In genomic region chr8:117428524-117429162, GRCm38 (mm10) we compare ENCODE assay signal across 13 mouse cellular contexts.
DNase-seq lines count a peak whose midpoint lies in the region; ATAC-seq and TF ChIP-seq lines count a peak whose summit lies in the region.
"Had no signal": no experiment of that assay in that cellular context is flagged by ENCODE, and none has a peak within 500 bp of the region (broad histone marks: within the 10 kb centered on the region; RNA-seq: fewer than 3 reads in every experiment).

No protein-coding gene starts in this region.

- H3K4me3 ChIP-seq in midbrain, embryonic 10.5 days, result no peak overlapping the region
- no peak overlapping the region for H3K4me3 ChIP-seq in midbrain, postnatal 0 days (ENCODE audit: low read depth, low read length)
- H3K4me3 ChIP-seq in midbrain, embryonic 13.5 days (replicated peaks), result no peak overlapping the region
- H3K4me3 ChIP-seq in liver, embryonic 12.5 days, result no peak overlapping the region
- H3K4me3 ChIP-seq: heart, embryonic 12.5 days; limb, embryonic 15.5 days had no signal

- H3K27ac ChIP-seq in midbrain, embryonic 10.5 days (replicated peaks), result peak overlapping the region; percentile 39; the same call in 1 of the 2 replicates
- H3K27ac ChIP-seq in midbrain, postnatal 0 days (ENCODE audit: low read depth, low read length), result no peak overlapping the region
- H3K27ac ChIP-seq in midbrain, embryonic 13.5 days, result peak overlapping the region; percentile 44
- no peak overlapping the region for H3K27ac ChIP-seq in liver, embryonic 12.5 days
- H3K27ac ChIP-seq: kidney, postnatal 0 days; limb, embryonic 15.5 days had no signal

- no peak overlapping the region for H3K4me2 ChIP-seq in midbrain, postnatal 0 days (ENCODE audit: low read depth, low read length, poor library complexity, severe bottlenecking)
- no peak overlapping the region for H3K4me2 ChIP-seq in midbrain, embryonic 13.5 days (replicated peaks)
- no peak overlapping the region for H3K4me2 ChIP-seq in liver, embryonic 12.5 days
- H3K4me2 ChIP-seq: heart, embryonic 12.5 days; limb, embryonic 15.5 days had no signal

- WGBS in midbrain, embryonic 10.5 days, result 80% methylated on average over 21 of the region's 21 CpGs
- WGBS in midbrain, postnatal 0 days, result 73% methylated on average over 21 of the region's 21 CpGs
- WGBS in midbrain, embryonic 13.5 days, result 68% methylated on average over 21 of the region's 21 CpGs
- 81% methylated on average over 21 of the region's 21 CpGs for WGBS in liver, embryonic 12.5 days (ENCODE audit: insufficient replicate concordance)

- no peaks in the 10 kb centered on the region for H3K9me3 ChIP-seq in midbrain, embryonic 10.5 days (replicated peaks)
- no peaks in the 10 kb centered on the region for H3K9me3 ChIP-seq in midbrain, postnatal 0 days (ENCODE audit: low read length)
- no peaks in the 10 kb centered on the region for H3K9me3 ChIP-seq in midbrain, embryonic 13.5 days
- H3K9me3 ChIP-seq in liver, embryonic 12.5 days (replicated peaks), result no peaks in the 10 kb centered on the region
- H3K9me3 ChIP-seq: heart, embryonic 12.5 days; limb, embryonic 15.5 days had no signal

- H3K4me1 ChIP-seq in midbrain, embryonic 10.5 days, result no peaks in the 10 kb centered on the region; the same call in 1 of the 2 replicates
- H3K4me1 ChIP-seq in midbrain, postnatal 0 days (ENCODE audit: insufficient read depth, low read length), result no peaks in the 10 kb centered on the region
- H3K4me1 ChIP-seq in midbrain, embryonic 13.5 days (replicated peaks), result 0 out of 2 replicates have a peak, but pooled peaks cover 3% of the 10 kb centered on the region
- no peaks in the 10 kb centered on the region for H3K4me1 ChIP-seq in liver, embryonic 12.5 days
- H3K4me1 ChIP-seq: limb, embryonic 15.5 days had no signal

- H3K36me3 ChIP-seq in midbrain, embryonic 10.5 days, result peaks cover 94% of the 10 kb centered on the region
- peaks cover 54% of the 10 kb centered on the region for H3K36me3 ChIP-seq in midbrain, postnatal 0 days (ENCODE audit: insufficient read depth, low read length)
- peaks cover 80% of the 10 kb centered on the region for H3K36me3 ChIP-seq in midbrain, embryonic 13.5 days
- peaks cover 94% of the 10 kb centered on the region for H3K36me3 ChIP-seq in liver, embryonic 12.5 days

- no peaks in the 10 kb centered on the region for H3K27me3 ChIP-seq in midbrain, embryonic 10.5 days (ENCODE audit: low read depth, poor library complexity, severe bottlenecking)
- H3K27me3 ChIP-seq in midbrain, postnatal 0 days (ENCODE audit: insufficient read depth, low read length), result no peaks in the 10 kb centered on the region
- no peaks in the 10 kb centered on the region for H3K27me3 ChIP-seq in midbrain, embryonic 13.5 days
- H3K27me3 ChIP-seq in liver, embryonic 12.5 days (replicated peaks), result no peaks in the 10 kb centered on the region
- H3K27me3 ChIP-seq: heart, embryonic 12.5 days; limb, embryonic 15.5 days had no signal

- no peak overlapping the region for H3K9ac ChIP-seq in midbrain, postnatal 0 days (replicated peaks; ENCODE audit: low read length, poor library complexity, severe bottlenecking)
- H3K9ac ChIP-seq in midbrain, embryonic 13.5 days (replicated peaks), result 0 out of 2 replicates have a peak overlapping the region, but pooled peaks have one; percentile 20
- H3K9ac ChIP-seq in liver, embryonic 12.5 days, result no peak overlapping the region
- H3K9ac ChIP-seq: heart, embryonic 12.5 days; limb, embryonic 15.5 days had no signal

- no peak for TF ChIP-seq CTCF in midbrain, postnatal 0 days (IDR thresholded peaks at IDR 0.05)

- peak; percentile 57 to 60 for DNase-seq in frontal cortex, postnatal 36 days (ENCODE audit: low spot score in 2 of 2)
- no peak for DNase-seq in frontal cortex, postnatal 25 days (ENCODE audit: low spot score in 2 of 2)
- DNase-seq in midbrain, embryonic 10.5 days (ENCODE audit: low spot score), result no peak
- no peak for DNase-seq in midbrain, postnatal 0 days (ENCODE audit: low spot score)
- peak; percentile 60 to 76 for DNase-seq in right cerebral cortex, postnatal 36 days (ENCODE audit: low spot score in 2 of 2)
- DNase-seq in adrenal gland, postnatal 14 days, result no peak
- DNase-seq: adrenal gland, adult 2 months; lung, postnatal 10 days had no signal

- ATAC-seq in midbrain, postnatal 0 days (ENCODE audit: low FRiP score), result no peak
- ATAC-seq in midbrain, embryonic 13.5 days, result no peak
- no peak for ATAC-seq in liver, embryonic 12.5 days

Comparison
In these comparisons a context has a peak if more than half of its experiments do, and no peak if none do; other contexts are left out.
1. DNase-seq: peak in frontal cortex, postnatal 36 days (2 of 2) and right cerebral cortex, postnatal 36 days (2 of 2); none in frontal cortex, postnatal 25 days (0 of 2), midbrain, embryonic 10.5 days (single experiment), midbrain, postnatal 0 days (single experiment) and adrenal gland, postnatal 14 days (single experiment).
2. H3K27ac ChIP-seq: peak in midbrain, embryonic 10.5 days (single experiment) and midbrain, embryonic 13.5 days (single experiment); none in midbrain, postnatal 0 days (single experiment) and liver, embryonic 12.5 days (single experiment).